Mouse (Mus musculus) heart, postnatal 0 days (tissue): Measurements from ENCODE around the gene Acoxl.

Source experiments
- CTCF ChIP-seq: IDR thresholded peaks from 2 replicates; pipeline ENCODE4 v1.5.1; 2016; ENCODE audit warnings: antibody characterized with exemption, control low read depth, low read depth
- EP300 ChIP-seq: IDR thresholded peaks from 2 replicates; pipeline ENCODE4 v1.6.1; 2016; ENCODE audit warnings: antibody characterized with exemption, low read depth

- no peak for TF ChIP-seq CTCF
- TF ChIP-seq EP300 = no peak
Measured at GRCm38 (mm10) chr2:128158734-128159410, 320.2 kb downstream of the Acoxl start.
